Mouse (Mus musculus) spleen, postnatal 14 days (tissue): ENCODE results near the gene Mob3a.
"Not testable (repeated sequence)": the region's sequence is repeated elsewhere in the genome, so short reads cannot be mapped to it uniquely, and the experiment has no call there.

ENCODE experiments used
- DNase-seq, 2 experiments: peaks; one replicate each; pipeline ENCODE4 v3.0.0; 2021 to 2022; ENCODE audit warnings: low spot score in 2 of 2

Gene Mob3a

GRCm38 (mm10) chr10:80663485-80664196 is 38.1 kb downstream of the Mob3a start:
- peak in 1 of 2 experiments; percentile 33 for DNase-seq

GRCm38 (mm10) chr10:80661149-80661548 is 40.6 kb downstream of the Mob3a start:
- DNase-seq: peak; percentile 62 to 80

GRCm38 (mm10) chr10:80659213-80659612 is 42.6 kb downstream of the Mob3a start:
- peak; percentile 66 to 80 for DNase-seq

GRCm38 (mm10) chr10:80658841-80659202 is 43.0 kb downstream of the Mob3a start:
- no peak for DNase-seq

GRCm38 (mm10) chr10:80658194-80658840 is 43.5 kb downstream of the Mob3a start:
- DNase-seq: no peak

- DNase-seq: no peak
These were observed 44.7 kb downstream of the Mob3a start, which contains the start of gene Btbd2 for GRCm38 (mm10) chr10:80656863-80657623. Gene Btbd2, minus strand, starts transcription at chr10:80657071.

- DNase-seq: peak; percentile 92 to 97
These were observed 45.5 kb downstream of the Mob3a start for GRCm38 (mm10) chr10:80656130-80656862.

GRCm38 (mm10) chr10:80655406-80656129 is 46.2 kb downstream of the Mob3a start:
- DNase-seq: no peak

- no peak for DNase-seq
These were observed 46.9 kb downstream of the Mob3a start for GRCm38 (mm10) chr10:80654866-80655265.

GRCm38 (mm10) chr10:80653156-80653720 is 48.5 kb downstream of the Mob3a start:
- no peak for DNase-seq

- no peak for DNase-seq
These were observed 51.4 kb downstream of the Mob3a start for GRCm38 (mm10) chr10:80650392-80650791.

- not testable (repeated sequence) for DNase-seq
These were observed 51.9 kb downstream of the Mob3a start for GRCm38 (mm10) chr10:80649910-80650309.

- DNase-seq: no peak
These were observed 54.8 kb downstream of the Mob3a start for GRCm38 (mm10) chr10:80646936-80647335.

GRCm38 (mm10) chr10:80635345-80635744 is 66.4 kb downstream of the Mob3a start:
- DNase-seq: no peak
